Mouse (Mus musculus) spleen, embryonic (tissue): Measurements from ENCODE around the gene Ccdc40.

Experiments used
- CTCF ChIA-PET: fragments of 350-600 bp; sonication (Branson Sonifier 250); formaldehyde crosslinking; loops from one replicate; lab custom pipeline; 2022; lab: Charles Lee

The Ccdc40 gene

GRCm38 (mm10) chr11:119314252-119314936, 86.0 kb downstream of the Ccdc40 start:
- CTCF ChIA-PET = no interaction called here
